Mouse (Mus musculus) adrenal gland, adult 8-10 months (tissue): Measurements from ENCODE around the gene Clybl. TPM values are rescaled to one million over a fixed set of nuclear protein-coding genes. Genes with fewer than 3 reads are reported as not detected.

ENCODE experiments used
- DNase-seq: peaks from one replicate; pipeline ENCODE4 v3.0.0; 2022
- total RNA-seq, 4 experiments: library from RNA; stranded (reverse); gene quantifications; 2 replicates each; pipeline ENCODE4 v1.2.4; 2022

Gene Clybl
- total RNA-seq, 4 experiments from 2014 or later, result 49.7 to 81.2 (median 66.3) TPM

- no peak for DNase-seq
Observed at GRCm38 (mm10) chr14:122251346-122251745, 69.8 kb downstream of the Clybl start.

GRCm38 (mm10) chr14:122255562-122256260, 74.2 kb downstream of the Clybl start:
- DNase-seq, result no peak

GRCm38 (mm10) chr14:122256261-122256634, 74.7 kb downstream of the Clybl start:
- no peak for DNase-seq

GRCm38 (mm10) chr14:122258297-122258696, 76.8 kb downstream of the Clybl start:
- DNase-seq, result no peak

GRCm38 (mm10) chr14:122261250-122261649, 79.7 kb downstream of the Clybl start:
- no peak for DNase-seq

GRCm38 (mm10) chr14:122262851-122263659, 81.6 kb downstream of the Clybl start:
- DNase-seq, result no peak

GRCm38 (mm10) chr14:122265214-122265613, 83.7 kb downstream of the Clybl start:
- DNase-seq, result no peak

- DNase-seq, result no peak
Observed at GRCm38 (mm10) chr14:122267590-122267989, 86.1 kb downstream of the Clybl start.

- no peak for DNase-seq
Observed at GRCm38 (mm10) chr14:122271104-122271746, 89.7 kb downstream of the Clybl start.

GRCm38 (mm10) chr14:122277142-122277541, 95.6 kb downstream of the Clybl start:
- no peak for DNase-seq

- DNase-seq, result no peak
Observed at GRCm38 (mm10) chr14:122279462-122280308, 98.2 kb downstream of the Clybl start.

- DNase-seq, result no peak
Observed at GRCm38 (mm10) chr14:122280309-122281071, 99.0 kb downstream of the Clybl start.

GRCm38 (mm10) chr14:122281072-122281634, 99.6 kb downstream of the Clybl start:
- DNase-seq, result no peak

- DNase-seq, result no peak
Observed at GRCm38 (mm10) chr14:122283959-122284358, 102.5 kb downstream of the Clybl start.

- no peak for DNase-seq
Observed at GRCm38 (mm10) chr14:122296399-122296798, 114.9 kb downstream of the Clybl start.

GRCm38 (mm10) chr14:122296864-122297263, 115.4 kb downstream of the Clybl start:
- no peak for DNase-seq

GRCm38 (mm10) chr14:122297386-122298109, 116.0 kb downstream of the Clybl start:
- no peak for DNase-seq

GRCm38 (mm10) chr14:122300261-122300660, 118.8 kb downstream of the Clybl start:
- no peak for DNase-seq

- DNase-seq, result no peak
Observed at GRCm38 (mm10) chr14:122303821-122304220, 122.3 kb downstream of the Clybl start.

GRCm38 (mm10) chr14:122305132-122305531, 123.6 kb downstream of the Clybl start:
- no peak for DNase-seq

GRCm38 (mm10) chr14:122312415-122312814, 130.9 kb downstream of the Clybl start:
- DNase-seq, result no peak
